Comparison of ENCODE assay signal across 19 mouse cellular contexts in genomic region chr6:99334255-99334654, GRCm38 (mm10).
"Had no signal": no experiment of that assay in that cellular context is flagged by ENCODE, and none has a peak within 500 bp of the region (broad histone marks: within the 10 kb centered on the region; RNA-seq: fewer than 3 reads in every experiment).

No protein-coding gene starts in this region.

- DNase-seq: liver, embryonic 13.5 days; lung, adult 18-20 months; lung, embryonic 14.5 days; lung, postnatal 10 days; lung, postnatal 4 days; midbrain, embryonic 14.5 days; retina, postnatal 1 day; right cerebral cortex, adult 18-20 months; right cerebral cortex, postnatal 14 days; spleen, adult 18-20 months; thymus, adult 18-20 months; thymus, postnatal 14 days; thymus, postnatal 4 days had no signal

- H3K4me1 ChIP-seq: midbrain, embryonic 12.5 days had no signal

- H3K9ac ChIP-seq: liver, embryonic 13.5 days; liver, embryonic 15.5 days; lung, embryonic 14.5 days; midbrain, embryonic 12.5 days; neural tube, embryonic 13.5 days; neural tube, embryonic 15.5 days had no signal

- H3K36me3 ChIP-seq: liver, embryonic 13.5 days; liver, embryonic 15.5 days; midbrain, embryonic 10.5 days; midbrain, embryonic 12.5 days; neural tube, embryonic 13.5 days; neural tube, embryonic 15.5 days had no signal

- H3K4me2 ChIP-seq: liver, embryonic 13.5 days; liver, embryonic 15.5 days; lung, embryonic 14.5 days; midbrain, embryonic 12.5 days; neural tube, embryonic 13.5 days; neural tube, embryonic 15.5 days had no signal

- H3K9me3 ChIP-seq: liver, embryonic 13.5 days; liver, embryonic 15.5 days; midbrain, embryonic 10.5 days; midbrain, embryonic 12.5 days; neural tube, embryonic 13.5 days; neural tube, embryonic 15.5 days had no signal

- H3K27me3 ChIP-seq: liver, embryonic 13.5 days; liver, embryonic 15.5 days; midbrain, embryonic 12.5 days; neural tube, embryonic 15.5 days had no signal

- H3K27ac ChIP-seq: liver, embryonic 13.5 days; liver, embryonic 15.5 days; midbrain, embryonic 10.5 days; midbrain, embryonic 12.5 days; neural tube, embryonic 13.5 days; neural tube, embryonic 15.5 days had no signal

- H3K4me3 ChIP-seq: liver, embryonic 13.5 days; liver, embryonic 15.5 days; midbrain, embryonic 10.5 days; midbrain, embryonic 12.5 days; myocyte; neural tube, embryonic 13.5 days; neural tube, embryonic 15.5 days had no signal
